Mouse (Mus musculus) embryonic stem cell, embryonic (primary cell): ENCODE results near the gene Rhoa.

Experiments
- CTCF ChIA-PET, 4 experiments: fragments of 300-600 bp in 2 of 4; fragments of 350-600 bp in 2 of 4; sonication (Branson Sonifier 250); formaldehyde crosslinking; loops; one replicate each; lab custom pipeline; 2022; ENCODE audit warnings: inconsistent platforms in 2 of 4; lab: Charles Lee
- POLR2A ChIA-PET, 4 experiments: fragments of 300-600 bp in 2 of 4; fragments of 350-600 bp in 2 of 4; sonication (Branson Sonifier 250); formaldehyde crosslinking; loops; one replicate each; lab custom pipeline; 2022; ENCODE audit warnings: antibody characterized with exemption in 4 of 4, inconsistent platforms in 1 of 4; lab: Charles Lee

Gene Rhoa

GRCm38 (mm10) chr9:108274476-108275330 lies 31.2 kb upstream of the Rhoa start:
- ChIA-PET CTCF (interaction anchor here in 2 of 4 experiments (0.6 to 2.0 kb wide), 4 partner anchors 10 to 1422 kb away, joined by 3 to 18 read pairs (median 6); no protein-coding TSS in a partner anchor), POLR2A (interaction anchor here (0.6 to 6.5 kb wide), 7 partner anchors 10 to 230 kb away, joined by 3 to 34 read pairs (median 4); partner anchors contain the start of genes Amt (in 1 of the 4) and Dag1 (in 1 of the 4))

GRCm38 (mm10) chr9:108275331-108275659 lies 30.6 kb upstream of the Rhoa start:
- POLR2A ChIA-PET: interaction anchor here in 2 of 4 experiments (1.1 to 6.5 kb wide), 3 partner anchors 10 to 21 kb away, joined by 4 to 34 read pairs (median 8); partner anchors contain the start of genes Amt (in 1 of the 2) and Dag1 (in 1 of the 2)
- CTCF ChIA-PET: interaction anchor here in 1 of 4 experiments (0.9 to 2.0 kb wide), 3 partner anchors 9 to 72 kb away, joined by 4 to 9 read pairs (median 4); no protein-coding TSS in a partner anchor

GRCm38 (mm10) chr9:108278697-108279450 lies 27.1 kb upstream of the Rhoa start:
- ChIA-PET POLR2A (interaction anchor here in 3 of 4 experiments (0.6 to 6.5 kb wide), 14 partner anchors 10 to 422 kb away, joined by 3 to 34 read pairs (median 4); partner anchors contain the start of genes Dag1 (in 2 of the 3) and Usp19 (in 1 of the 3)), CTCF (interaction anchor here (0.6 to 1.8 kb wide), 18 partner anchors 9 to 377 kb away, joined by 3 to 11 read pairs (median 4); partner anchors contain the start of genes Dag1 (in 1 of the 4), Nicn1 (in 1 of the 4), Rhoa (in 1 of the 4) and Tcta (in 1 of the 4))

- POLR2A ChIA-PET: interaction anchor here in 1 of 4 experiments (6.5 kb wide), 1 partner anchor 15 kb away, joined by 34 read pairs; the partner anchor contains the start of gene Dag1
Measured at GRCm38 (mm10) chr9:108280071-108280828, 25.7 kb upstream of the Rhoa start.

GRCm38 (mm10) chr9:108284410-108284809 lies 21.5 kb upstream of the Rhoa start:
- ChIA-PET POLR2A (interaction anchor here (0.5 to 2.7 kb wide), 33 partner anchors 11 to 275 kb away, joined by 3 to 17 read pairs (median 4); partner anchors contain the start of genes Dag1 (in 3 of the 4), Amt (in 2 of the 4), Rhoa (in 2 of the 4) and Amigo3 (in 1 of the 4)), CTCF (interaction anchor here (0.6 to 3.0 kb wide), 86 partner anchors 9 to 1582 kb away, joined by 3 to 39 read pairs (median 4); partner anchors contain the start of genes Amt (in 2 of the 4), Rhoa (in 2 of the 4), Tcta (in 2 of the 4) and Apeh (in 1 of the 4))

More at GRCm38 (mm10) chr9:108280071-108280828, 25.7 kb upstream of the Rhoa start:
- CTCF ChIA-PET: no interaction called here

GRCm38 (mm10) chr9:108287526-108288238 lies 18.2 kb upstream of the Rhoa start:
- POLR2A ChIA-PET: interaction anchor here (0.6 to 4.8 kb wide), 15 partner anchors 9 to 271 kb away, joined by 3 to 24 read pairs (median 3); partner anchors contain the start of genes Amt (in 2 of the 4), Rhoa (in 2 of the 4), Tcta (in 2 of the 4) and Gpx1 (in 1 of the 4)
- CTCF ChIA-PET: interaction anchor here (0.6 to 1.8 kb wide), 8 partner anchors 9 to 185 kb away, joined by 3 to 5 read pairs (median 3); no protein-coding TSS in a partner anchor

GRCm38 (mm10) chr9:108289347-108289746 lies 16.6 kb upstream of the Rhoa start:
- ChIA-PET POLR2A (interaction anchor here in 2 of 4 experiments (0.6 to 5.4 kb wide), 10 partner anchors 8 to 290 kb away, joined by 3 to 37 read pairs (median 8); partner anchors contain the start of genes Rhoa (in 2 of the 2), Tcta (in 2 of the 2), 1700102P08Rik (in 1 of the 2) and Amt (in 1 of the 2)), CTCF (interaction anchor here in 2 of 4 experiments (0.6 to 0.8 kb wide), 2 partner anchors 222 to 358 kb away, joined by 3 to 5 read pairs; no protein-coding TSS in a partner anchor)

- CTCF ChIA-PET: interaction anchor here in 3 of 4 experiments (0.6 to 1.5 kb wide), 14 partner anchors 11 to 841 kb away, joined by 3 to 8 read pairs (median 4); partner anchors contain the start of genes Amigo3 (in 1 of the 3), Rhoa (in 1 of the 3) and Tcta (in 1 of the 3)
- POLR2A ChIA-PET: interaction anchor here in 3 of 4 experiments (0.6 to 5.4 kb wide), 45 partner anchors 8 to 542 kb away, joined by 3 to 37 read pairs (median 4); partner anchors contain the start of genes Rhoa (in 3 of the 3), Tcta (in 3 of the 3), Dag1 (in 2 of the 3) and 1700102P08Rik (in 1 of the 3)
Measured at GRCm38 (mm10) chr9:108290016-108290750, 15.7 kb upstream of the Rhoa start, which contains the start of gene Nicn1. Gene Nicn1, plus strand, starts transcription at chr9:108290429.

- ChIA-PET CTCF (interaction anchor here in 3 of 4 experiments (0.6 to 1.5 kb wide), 12 partner anchors 12 to 840 kb away, joined by 3 to 8 read pairs (median 4); partner anchors contain the start of genes Amigo3 (in 1 of the 3), Rhoa (in 1 of the 3) and Tcta (in 1 of the 3)), POLR2A (interaction anchor here in 3 of 4 experiments (0.6 to 5.4 kb wide), 44 partner anchors 8 to 542 kb away, joined by 3 to 37 read pairs (median 4); partner anchors contain the start of genes Rhoa (in 3 of the 3), Tcta (in 3 of the 3), Dag1 (in 2 of the 3) and 1700102P08Rik (in 1 of the 3))
Measured at GRCm38 (mm10) chr9:108290773-108291172, 15.2 kb upstream of the Rhoa start.

GRCm38 (mm10) chr9:108296453-108297355 lies 9.2 kb upstream of the Rhoa start, which contains the start of gene Amt:
Gene Amt, plus strand, starts transcription at chr9:108296853.
- CTCF ChIA-PET: interaction anchor here in 3 of 4 experiments (0.6 to 1.8 kb wide), 8 partner anchors 11 to 440 kb away, joined by 3 to 9 read pairs (median 3); partner anchors contain the start of gene Amigo3 (in 1 of the 3)

GRCm38 (mm10) chr9:108301853-108302252 lies 4.1 kb upstream of the Rhoa start:
- ChIA-PET CTCF (interaction anchor here in 1 of 4 experiments (0.6 kb wide), 1 partner anchor 624 kb away, joined by 5 read pairs; no protein-coding TSS in a partner anchor), POLR2A (interaction anchor here in 3 of 4 experiments (0.7 to 20.7 kb wide), 5 partner anchors 8 to 41 kb away, joined by 3 to 409 read pairs (median 4); partner anchors contain the start of genes Gpx1 (in 1 of the 3), Nicn1 (in 1 of the 3), Rhoa (in 1 of the 3) and Tcta (in 1 of the 3))

More at GRCm38 (mm10) chr9:108296453-108297355, 9.2 kb upstream of the Rhoa start, which contains the start of gene Amt:
- POLR2A ChIA-PET: interaction anchor here (0.5 to 20.7 kb wide), 36 partner anchors 7 to 529 kb away, joined by 3 to 409 read pairs (median 5); partner anchors contain the start of genes Rhoa (in 4 of the 4), Tcta (in 4 of the 4), Gpx1 (in 3 of the 4) and Dag1 (in 2 of the 4)

GRCm38 (mm10) chr9:108304716-108305115 lies 1.2 kb upstream of the Rhoa start:
- POLR2A ChIA-PET: interaction anchor here (0.7 to 26.5 kb wide), 29 partner anchors 2 to 255 kb away, joined by 3 to 409 read pairs (median 10); partner anchors contain the start of genes Amt (in 4 of the 4), Gpx1 (in 3 of the 4), Nicn1 (in 3 of the 4) and Usp19 (in 2 of the 4)
- CTCF ChIA-PET: interaction anchor here (0.7 to 1.8 kb wide), 5 partner anchors 17 to 854 kb away, joined by 3 to 7 read pairs (median 6); no protein-coding TSS in a partner anchor
